Mouse (Mus musculus) Patski (cell line): Measurements from ENCODE around the gene Irf2. TPM values are rescaled to one million over a fixed set of nuclear protein-coding genes. Genes with fewer than 3 reads are reported as not detected.

Experiments
- ATAC-seq: fragments of 100-300 bp; one replicate; pipeline ENCODE4 v1.8.0; 2021
- CTCF ChIA-PET: fragments of 350-600 bp; sonication (Branson Sonifier 250); formaldehyde crosslinking; loops from one replicate; lab custom pipeline; 2022; ENCODE audit warnings: inconsistent platforms; lab: Charles Lee
- POLR2A ChIA-PET: fragments of 350-600 bp; sonication (Branson Sonifier 250); formaldehyde crosslinking; loops from one replicate; lab custom pipeline; 2022; ENCODE audit warnings: antibody characterized with exemption, inconsistent platforms; lab: Charles Lee
- DNase-seq: peaks from one replicate; pipeline ENCODE4 v3.0.0-alpha.2; 2011; ENCODE audit warnings: low read depth, low spot score
- H3K27me3 ChIP-seq: fragments of 371-371 bp; one replicate; pipeline ENCODE4 v1.5.1; 2021
- CTCF ChIP-seq: fragments of 100-300 bp; IDR thresholded peaks from one replicate; pipeline ENCODE4 v1.5.1; 2021
- in situ Hi-C: fragments of 300-500 bp; cut with MboI; formaldehyde crosslinking; loops from 3 replicates; pipeline ENCODE4 v1.11.1; 2018; ENCODE audit warnings: low pct_unique_long_range_greater_than_20kb, mixed read lengths
- polyA plus RNA-seq: library from polyadenylated mRNA; unstranded; gene quantifications from one replicate; pipeline ENCODE4 v1.2.3, GENCODE M21; 2021

Gene Irf2
- polyA plus RNA-seq, 1 experiment from 2014 or later, result 36.5 TPM

DNA sequence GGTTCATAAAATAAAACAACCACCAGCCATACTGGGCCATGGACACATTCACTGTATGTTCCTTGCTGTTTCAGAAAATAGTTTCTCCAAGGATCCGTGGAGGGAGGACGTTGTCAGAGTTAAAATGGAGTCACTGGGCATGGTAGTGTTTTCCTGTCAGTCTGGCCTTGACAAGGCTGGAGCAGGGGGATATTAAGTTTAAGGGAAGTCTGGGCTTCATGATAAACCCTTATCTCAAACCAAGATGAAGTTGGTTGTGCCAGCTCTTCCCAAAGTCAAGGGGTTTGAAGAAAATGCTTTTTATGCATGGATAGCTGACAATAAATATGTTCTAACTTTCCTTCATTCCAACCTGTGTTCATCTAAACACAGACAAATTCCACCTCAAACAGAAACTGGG is 72.4 kb downstream of the Irf2 start:
- POLR2A ChIA-PET, result interaction anchor here (0.6 to 0.7 kb wide), 2 partner anchors 22 to 23 kb away, joined by 3 read pairs; no protein-coding TSS in a partner anchor

DNA sequence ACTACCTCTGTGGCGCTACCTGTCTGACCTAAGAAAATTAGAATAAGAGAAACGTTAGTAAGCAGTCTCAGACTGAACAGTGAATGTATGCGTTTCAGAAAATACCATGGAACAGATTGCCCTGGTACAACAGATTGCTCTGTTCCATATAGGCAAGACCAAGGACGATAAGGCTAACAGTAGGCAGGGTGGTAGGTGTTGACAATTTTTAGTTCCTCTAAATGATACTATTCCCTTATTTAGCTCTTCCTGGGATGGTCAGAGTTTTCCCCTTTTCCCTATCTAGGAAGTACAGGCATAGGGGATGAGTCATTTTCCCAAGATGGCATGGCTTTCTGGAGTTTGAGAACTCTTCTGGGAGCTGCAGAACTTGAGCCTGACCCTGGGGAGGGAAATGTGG is 73.4 kb downstream of the Irf2 start:
- ATAC-seq (no peak), DNase-seq (no peak)
- ChIA-PET POLR2A (no interaction called here), CTCF (interaction anchor here (1.8 kb wide), 1 partner anchor 73 kb away, joined by 3 read pairs; the partner anchor contains the start of gene Irf2)
- in situ Hi-C loops, result no loop called here
- no peaks in the 10 kb centered on the region for H3K27me3 ChIP-seq
- no peak for TF ChIP-seq CTCF

More for the DNA sequence above, 72.4 kb downstream of the Irf2 start:
- DNase-seq (no peak), ATAC-seq (no peak)
- no peaks in the 10 kb centered on the region for H3K27me3 ChIP-seq
- TF ChIP-seq CTCF, result no peak
- in situ Hi-C loops, result no loop called here
- CTCF ChIA-PET, result interaction anchor here (1.8 kb wide), 1 partner anchor 72 kb away, joined by 3 read pairs; the partner anchor contains the start of gene Irf2

DNA sequence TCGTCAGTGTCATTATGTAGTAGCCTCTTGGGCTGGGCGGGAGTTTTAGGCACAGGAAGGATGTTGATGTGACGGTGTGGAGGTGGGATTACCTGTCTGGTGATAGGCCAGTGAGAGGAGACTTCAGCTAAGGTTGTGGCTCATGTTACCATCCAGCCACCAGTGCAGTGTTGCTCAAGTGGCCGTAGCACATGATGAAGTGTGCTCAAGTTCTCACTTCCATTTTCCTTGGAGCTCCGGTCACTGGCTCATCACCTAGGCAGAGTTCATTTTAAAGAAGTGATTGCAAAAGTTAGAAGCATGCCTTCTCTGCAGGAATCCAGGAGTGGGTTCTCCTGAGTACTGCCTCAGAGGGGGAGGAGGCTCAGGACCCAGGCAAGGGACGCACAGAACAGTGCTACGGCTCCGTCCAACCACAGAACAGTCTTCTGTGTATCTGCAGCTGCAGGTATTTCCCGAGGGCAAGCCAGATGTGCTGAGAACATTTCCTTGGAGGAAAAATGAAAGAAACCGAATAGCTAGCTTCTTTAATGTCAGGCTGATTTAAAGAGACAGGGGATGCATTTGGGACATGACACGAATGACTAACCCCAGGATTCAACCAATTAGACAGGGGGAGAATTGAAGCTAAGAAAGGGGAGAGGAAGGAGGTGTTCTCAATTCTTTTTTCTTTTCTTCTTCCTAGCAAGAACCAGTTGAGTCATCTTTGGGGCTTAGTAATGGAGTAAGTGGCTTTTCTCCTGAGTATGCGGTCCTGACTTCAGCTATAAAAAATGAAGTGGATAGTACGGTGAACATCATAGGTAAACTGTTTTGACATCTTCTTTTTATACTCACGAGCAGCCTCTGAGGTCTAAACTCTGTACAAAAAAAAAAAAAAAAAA is 78.8 kb downstream of the Irf2 start:
- no peak for TF ChIP-seq CTCF
- ATAC-seq (no peak), DNase-seq (no peak)
- POLR2A ChIA-PET, result no interaction called here
- H3K27me3 ChIP-seq, result no peaks in the 10 kb centered on the region
- CTCF ChIA-PET, result interaction anchor here (1.0 kb wide), 1 partner anchor 18 kb away, joined by 3 read pairs; no protein-coding TSS in a partner anchor
- in situ Hi-C loops, result no loop called here

DNA sequence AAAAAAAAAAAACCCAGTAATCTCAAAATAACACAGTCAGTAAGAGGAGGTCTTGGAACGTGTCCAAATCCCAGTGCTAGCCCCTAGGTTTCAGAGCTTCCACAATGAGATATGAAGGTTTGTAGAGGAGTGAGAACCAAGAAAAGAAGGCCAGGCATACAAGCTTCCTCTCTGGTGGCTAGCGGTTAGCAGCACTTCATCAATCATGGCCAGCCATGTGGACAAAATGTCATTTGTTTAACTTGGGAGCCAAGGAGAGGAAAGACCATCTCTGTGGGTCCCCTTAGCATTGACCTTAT is 79.4 kb downstream of the Irf2 start:
- in situ Hi-C loops, result no loop called here

DNA sequence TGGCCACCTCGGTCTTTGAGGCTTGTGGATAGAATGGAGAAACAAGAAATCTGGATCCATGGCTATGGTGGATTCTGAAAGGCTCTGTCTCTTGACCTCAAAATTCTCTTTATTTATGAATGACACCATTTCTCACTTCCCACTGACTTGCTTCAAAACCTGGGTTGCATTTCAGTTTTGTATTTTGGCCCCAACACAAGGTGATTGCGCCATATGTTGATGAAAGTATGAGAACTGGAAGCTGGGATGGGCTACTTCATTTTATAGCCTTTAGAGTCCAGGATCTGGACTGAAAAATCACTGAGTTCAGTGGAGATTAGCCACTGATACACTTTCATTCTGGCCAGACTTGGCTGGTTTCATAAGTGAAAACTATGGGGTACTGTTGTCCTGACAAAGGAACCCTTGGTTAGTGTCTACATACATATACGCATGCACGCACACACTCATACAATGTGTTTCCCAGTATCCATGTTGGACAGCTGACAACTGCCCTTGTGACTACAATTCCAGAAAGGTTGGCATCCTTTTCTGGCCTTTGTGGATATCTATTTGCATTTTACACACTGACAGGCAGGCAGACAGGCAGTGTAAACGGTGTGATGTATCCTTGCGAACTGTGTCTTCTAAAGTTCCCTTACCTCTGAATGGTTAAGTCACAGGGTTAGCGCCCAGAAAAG is 89.3 kb downstream of the Irf2 start:
- TF ChIP-seq CTCF, result no peak
- ChIA-PET CTCF (interaction anchor here (0.8 to 1.1 kb wide), 2 partner anchors 9 to 41 kb away, joined by 3 read pairs; no protein-coding TSS in a partner anchor), POLR2A (no interaction called here)

More for the DNA sequence above, 79.4 kb downstream of the Irf2 start:
- no peaks in the 10 kb centered on the region for H3K27me3 ChIP-seq
- CTCF ChIA-PET, result interaction anchor here (1.0 kb wide), 1 partner anchor 18 kb away, joined by 3 read pairs; no protein-coding TSS in a partner anchor
- no peak for TF ChIP-seq CTCF
- POLR2A ChIA-PET, result no interaction called here
- no peak for ATAC-seq
- DNase-seq, result no peak

DNA sequence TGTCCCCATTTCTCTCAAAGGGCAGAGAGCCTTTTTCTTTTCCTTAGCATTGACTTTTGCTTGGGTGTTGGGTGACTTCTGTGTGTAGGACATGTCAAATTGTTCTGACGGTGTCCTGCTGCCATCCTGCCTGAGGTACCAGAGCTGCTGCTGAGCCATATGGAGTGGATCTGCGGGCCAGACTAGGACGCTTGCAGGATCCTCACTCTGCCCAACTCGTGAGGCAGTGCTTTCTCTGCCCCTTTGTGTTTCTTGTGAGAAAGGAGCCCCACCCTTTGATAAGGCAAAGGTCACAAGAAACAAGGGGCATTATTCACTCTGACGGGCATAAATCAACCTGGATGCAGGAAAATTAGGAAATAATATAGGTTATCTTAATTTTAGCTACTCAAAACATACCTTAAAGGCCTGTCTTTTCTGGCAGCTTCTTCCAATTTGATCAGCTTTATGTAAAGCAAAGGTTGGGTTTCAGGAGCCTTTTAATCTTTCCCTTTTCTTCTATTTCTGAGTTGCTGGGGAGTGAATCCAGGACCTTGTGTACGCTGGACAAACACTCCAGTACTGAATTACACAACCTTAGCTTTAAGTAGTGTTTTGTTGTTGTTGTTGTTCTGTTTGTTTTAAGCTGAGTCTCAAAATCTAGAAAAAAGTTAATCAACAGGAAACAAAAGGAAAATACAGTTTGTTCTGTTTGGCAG is 90.0 kb downstream of the Irf2 start:
- H3K27me3 ChIP-seq, result no peaks in the 10 kb centered on the region
- in situ Hi-C loops, result no loop called here
- TF ChIP-seq CTCF, result no peak
- no peak for DNase-seq
- POLR2A ChIA-PET, result no interaction called here
- CTCF ChIA-PET, result interaction anchor here (1.1 kb wide), 1 partner anchor 40 kb away, joined by 3 read pairs; no protein-coding TSS in a partner anchor
- ATAC-seq, result no peak

More for the DNA sequence above, 89.3 kb downstream of the Irf2 start:
- no peaks in the 10 kb centered on the region for H3K27me3 ChIP-seq
- no peak for ATAC-seq
- in situ Hi-C loops, result no loop called here
- no peak for DNase-seq

DNA sequence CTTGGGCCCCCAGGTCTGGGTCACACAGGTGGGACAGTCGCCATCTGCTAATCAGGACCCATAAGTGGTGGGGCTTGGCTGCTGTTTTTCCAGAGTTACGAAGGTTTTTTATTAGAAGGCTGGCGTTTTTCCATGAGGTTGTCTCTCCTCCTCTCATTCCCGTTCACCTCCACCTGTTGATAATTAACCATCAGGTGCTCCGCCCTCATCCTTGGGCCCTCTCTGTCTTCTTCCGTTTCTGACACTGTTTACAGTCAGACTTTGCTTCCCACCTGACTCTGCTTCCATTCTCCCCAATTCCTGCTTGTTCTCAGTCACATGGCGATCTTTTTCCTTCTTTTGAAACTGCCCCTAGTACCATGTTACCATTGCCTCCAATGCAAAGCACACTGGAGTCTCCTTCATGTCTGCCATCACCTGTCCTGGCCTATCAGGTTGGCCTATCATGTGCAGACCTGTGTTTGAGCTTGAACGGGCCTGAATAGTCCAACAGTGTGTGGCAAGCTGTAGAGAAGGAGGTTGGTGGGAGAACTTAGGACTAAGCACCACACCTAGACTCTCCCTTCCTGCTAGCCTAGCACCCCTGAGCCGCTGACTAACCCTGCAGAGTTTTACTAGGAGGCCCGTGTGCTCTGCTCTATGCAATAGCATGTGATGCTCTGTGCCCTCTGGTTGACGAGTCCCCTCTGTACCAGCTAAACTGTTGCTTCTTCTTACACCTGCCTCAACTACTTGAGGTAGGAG is 90.8 kb downstream of the Irf2 start:
- DNase-seq, result no peak
- in situ Hi-C loops, result no loop called here
- no peak for TF ChIP-seq CTCF
- no peaks in the 10 kb centered on the region for H3K27me3 ChIP-seq
- ChIA-PET POLR2A (no interaction called here), CTCF (interaction anchor here (1.1 kb wide), 1 partner anchor 39 kb away, joined by 3 read pairs; no protein-coding TSS in a partner anchor)
- no peak for ATAC-seq

DNA sequence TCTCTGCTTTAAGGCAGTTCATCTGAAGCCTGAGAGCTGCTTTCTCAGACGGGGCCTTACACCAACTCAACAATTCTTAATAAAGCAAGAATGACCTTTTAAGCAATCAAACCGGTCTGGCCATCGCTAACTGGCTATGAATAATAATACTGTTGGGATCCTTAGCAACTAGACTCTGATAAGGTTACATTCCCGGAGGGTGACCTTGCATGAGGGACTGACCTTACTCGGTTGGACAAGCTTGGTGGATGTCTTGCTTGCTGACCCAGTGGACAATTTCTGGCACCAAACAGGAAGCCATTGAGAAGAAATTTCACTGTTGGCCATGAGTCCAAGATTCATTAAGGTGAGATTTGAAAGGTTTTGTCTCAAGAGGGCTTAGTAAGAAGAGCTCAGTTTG is 92.4 kb downstream of the Irf2 start:
- ATAC-seq, result no peak
- DNase-seq, result no peak
- ChIA-PET CTCF (interaction anchor here (0.7 to 1.7 kb wide), 3 partner anchors 10 to 78 kb away, joined by 3 to 4 read pairs (median 3); no protein-coding TSS in a partner anchor), POLR2A (no interaction called here)
- TF ChIP-seq CTCF, result no peak
- H3K27me3 ChIP-seq, result no peaks in the 10 kb centered on the region
- in situ Hi-C loops, result no loop called here

DNA sequence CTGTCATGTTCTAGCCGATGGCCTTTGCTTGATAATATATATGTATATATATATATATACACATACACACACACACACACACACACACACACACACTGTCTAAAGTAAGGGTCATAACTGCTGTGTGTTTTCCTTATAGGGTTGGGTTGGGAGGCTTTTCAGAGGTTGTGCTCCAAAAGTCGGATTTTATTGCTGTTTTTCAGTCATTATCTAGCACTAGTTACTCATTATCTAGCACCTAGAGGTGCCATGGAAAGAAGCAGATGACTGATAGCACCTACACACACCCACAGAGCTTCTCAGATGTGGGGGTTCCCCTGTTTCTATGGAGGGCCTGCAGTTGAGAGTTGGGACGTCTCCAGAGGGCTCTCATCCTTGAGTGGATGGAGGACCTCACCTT is 92.9 kb downstream of the Irf2 start:
- ATAC-seq, result no peak

More for the DNA sequence above, 92.9 kb downstream of the Irf2 start:
- no peaks in the 10 kb centered on the region for H3K27me3 ChIP-seq
- no peak for DNase-seq
- no peak for TF ChIP-seq CTCF
- in situ Hi-C loops, result no loop called here
- ChIA-PET POLR2A (no interaction called here), CTCF (interaction anchor here (0.7 to 1.7 kb wide), 2 partner anchors 9 to 77 kb away, joined by 3 to 4 read pairs; no protein-coding TSS in a partner anchor)
